Mouse (Mus musculus): ENCODE data around the gene Itpr2. TPM values are rescaled to one million over a fixed set of nuclear protein-coding genes. Genes with fewer than 3 reads are reported as not detected.
"Not testable (repeated sequence)": the region's sequence is repeated elsewhere in the genome, so short reads cannot be mapped to it uniquely, and the experiment has no call there.

Gene Itpr2
- polyA plus RNA-seq, 1 experiment from 2014 or later = 7.5 TPM

DNA sequence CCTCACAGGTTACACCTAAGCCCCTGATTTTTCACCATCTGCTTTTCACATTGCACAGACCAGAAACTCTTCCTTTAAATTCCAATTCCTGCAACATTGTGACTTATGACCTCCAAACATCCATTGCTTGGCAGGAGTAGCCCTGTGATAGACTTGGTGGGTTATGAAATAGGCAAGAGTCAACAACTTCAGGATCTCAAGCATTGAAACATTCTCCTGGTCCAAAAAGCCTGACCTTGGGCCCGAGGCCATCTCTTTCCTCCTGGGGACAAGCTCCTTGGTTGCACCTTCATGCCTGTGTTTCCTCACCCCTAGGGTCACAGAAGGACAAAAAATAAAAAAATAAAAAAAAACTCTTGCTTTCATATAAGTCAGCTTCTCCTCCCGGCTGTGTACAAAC lies 32.1 kb downstream of the Itpr2 start:
- no peaks in the 10 kb centered on the region for H3K9me3 ChIP-seq (replicated peaks; ENCODE audit: control insufficient read depth, low read length)
- no peaks in the 10 kb centered on the region; the same call in 1 of the 2 replicates for H3K36me3 ChIP-seq (ENCODE audit: control insufficient read depth, insufficient read depth)
- no peak overlapping the region for H3K4me3 ChIP-seq (ENCODE audit: low read depth, low read length)
- H3K27ac ChIP-seq (ENCODE audit: low read length) = no peak overlapping the region
- no peak overlapping the region for H3K4me2 ChIP-seq (ENCODE audit: low read depth, low read length)
- no peaks in the 10 kb centered on the region for H3K27me3 ChIP-seq (ENCODE audit: control insufficient read depth, insufficient read depth, low read depth, low read length)
- peaks cover 4% of the 10 kb centered on the region; the same call in 1 of the 2 replicates for H3K4me1 ChIP-seq (ENCODE audit: control insufficient read depth, low read depth, low read length)
- no peak for ATAC-seq (ENCODE audit: low read depth)
- H3K9ac ChIP-seq (ENCODE audit: low read depth, low read length) = no peak overlapping the region
- WGBS (ENCODE audit: insufficient replicate concordance) = 52% methylated on average over 2 of the region's 2 CpGs

DNA sequence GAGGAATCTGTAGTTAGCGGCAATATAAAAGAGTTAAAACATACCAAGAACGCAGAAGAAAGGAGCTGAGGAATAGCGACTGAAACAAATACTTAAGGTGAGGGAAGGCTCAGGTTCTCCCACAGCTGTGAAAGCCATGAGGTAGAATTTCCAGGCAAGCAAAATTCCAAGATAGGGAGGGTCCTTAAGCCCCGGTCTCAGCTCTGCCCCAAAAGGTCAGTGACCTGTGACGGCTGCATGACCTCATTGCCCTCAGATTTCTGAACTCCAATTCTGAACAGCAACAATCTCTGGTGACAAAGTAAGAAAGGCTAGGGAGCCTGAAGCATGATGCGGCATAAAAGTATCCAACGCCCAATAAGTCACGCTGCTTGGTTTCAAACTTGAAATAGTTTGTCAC lies 33.7 kb downstream of the Itpr2 start:
- Histone ChIP-seq H3K4me2 (ENCODE audit: low read depth, low read length) (no peak overlapping the region), H3K4me3 (ENCODE audit: low read depth, low read length) (no peak overlapping the region), H3K9me3 (replicated peaks; ENCODE audit: control insufficient read depth, low read length) (no peaks in the 10 kb centered on the region), H3K9ac (ENCODE audit: low read depth, low read length) (no peak overlapping the region), H3K36me3 (ENCODE audit: control insufficient read depth, insufficient read depth) (no peaks in the 10 kb centered on the region; the same call in 1 of the 2 replicates), H3K27ac (ENCODE audit: low read length) (no peak overlapping the region), H3K27me3 (ENCODE audit: control insufficient read depth, insufficient read depth, low read depth, low read length) (no peaks in the 10 kb centered on the region), H3K4me1 (ENCODE audit: control insufficient read depth, low read depth, low read length) (peaks cover 4% of the 10 kb centered on the region; the same call in 1 of the 2 replicates)
- WGBS (ENCODE audit: insufficient replicate concordance) = 73% methylated on average over 8 of the region's 8 CpGs
- no peak for ATAC-seq (ENCODE audit: low read depth)

DNA sequence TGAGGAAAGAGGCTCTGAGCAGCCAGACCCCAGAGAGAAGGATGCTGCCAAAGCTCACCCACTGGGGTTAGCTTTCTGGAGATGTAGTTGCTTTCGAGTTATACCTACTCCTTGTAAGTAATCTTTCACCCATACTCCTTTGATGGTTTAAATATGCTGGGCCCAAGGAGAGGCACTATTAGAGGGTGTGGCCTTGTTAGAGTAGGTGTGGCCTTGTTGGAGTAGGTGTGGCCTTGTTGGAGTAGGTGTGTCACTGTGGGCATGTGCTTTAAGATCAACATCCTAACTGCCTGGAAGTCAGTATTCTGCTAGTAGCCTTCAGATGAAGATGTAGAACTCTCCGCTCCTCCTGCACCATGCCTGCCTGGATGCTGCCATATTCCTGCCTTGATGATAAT lies 37.4 kb downstream of the Itpr2 start:
- 0 out of 2 replicates have a peak, but pooled peaks have one; percentile 19 for ATAC-seq (ENCODE audit: low read depth)
- not testable (repeated sequence) for H3K36me3 ChIP-seq (ENCODE audit: control insufficient read depth, insufficient read depth); H3K9me3 ChIP-seq (replicated peaks; ENCODE audit: control insufficient read depth, low read length); H3K4me2 ChIP-seq (ENCODE audit: low read depth, low read length); H3K4me3 ChIP-seq (ENCODE audit: low read depth, low read length); H3K27me3 ChIP-seq (ENCODE audit: control insufficient read depth, insufficient read depth, low read depth, low read length); H3K9ac ChIP-seq (ENCODE audit: low read depth, low read length); H3K27ac ChIP-seq (ENCODE audit: low read length); H3K4me1 ChIP-seq (ENCODE audit: control insufficient read depth, low read depth, low read length)
- 79% methylated on average over 2 of the region's 2 CpGs for WGBS (ENCODE audit: insufficient replicate concordance)

DNA sequence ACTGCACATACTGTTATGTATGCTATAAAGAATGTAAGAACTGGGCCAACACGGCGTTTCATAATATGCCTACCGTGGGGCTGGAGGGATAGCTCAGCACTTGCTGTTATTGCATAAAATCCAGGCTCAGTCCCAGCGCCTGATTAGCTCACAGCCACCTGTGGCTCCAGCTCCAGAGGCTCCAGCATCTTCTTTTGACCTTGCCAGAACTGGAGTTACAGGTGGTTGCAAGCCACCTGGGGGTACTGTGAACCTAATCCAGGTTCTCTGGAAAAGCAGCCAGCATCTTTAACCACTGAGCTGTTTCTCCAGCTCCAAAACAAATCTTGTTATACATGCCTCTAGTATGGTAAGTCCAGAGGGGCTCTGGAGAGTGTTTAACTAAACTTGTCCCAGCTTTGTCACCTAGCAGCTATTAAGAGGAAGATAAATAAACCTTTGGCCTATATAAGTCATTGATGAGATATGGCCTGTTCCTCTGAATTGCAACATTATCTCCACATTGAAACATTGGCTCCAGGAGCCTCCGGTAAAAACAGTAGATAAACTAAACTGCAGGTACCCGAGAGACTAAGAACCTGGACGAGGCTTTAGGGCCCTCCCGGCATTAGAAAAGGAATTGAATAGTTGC lies 37.9 kb downstream of the Itpr2 start:
- H3K27ac ChIP-seq (ENCODE audit: low read length) = no peak overlapping the region
- H3K36me3 ChIP-seq (ENCODE audit: control insufficient read depth, insufficient read depth) = no peaks in the 10 kb centered on the region; the same call in 1 of the 2 replicates
- no peaks in the 10 kb centered on the region for H3K4me1 ChIP-seq (ENCODE audit: control insufficient read depth, low read depth, low read length)
- WGBS (ENCODE audit: insufficient replicate concordance) = 56% methylated on average over 8 of the region's 8 CpGs
- no peaks in the 10 kb centered on the region for H3K9me3 ChIP-seq (replicated peaks; ENCODE audit: control insufficient read depth, low read length)
- H3K27me3 ChIP-seq (ENCODE audit: control insufficient read depth, insufficient read depth, low read depth, low read length) = no peaks in the 10 kb centered on the region
- no peak for ATAC-seq (ENCODE audit: low read depth)
- no peak overlapping the region for H3K9ac ChIP-seq (ENCODE audit: low read depth, low read length)
- no peak overlapping the region for H3K4me2 ChIP-seq (ENCODE audit: low read depth, low read length)
- H3K4me3 ChIP-seq (ENCODE audit: low read depth, low read length) = no peak overlapping the region

DNA sequence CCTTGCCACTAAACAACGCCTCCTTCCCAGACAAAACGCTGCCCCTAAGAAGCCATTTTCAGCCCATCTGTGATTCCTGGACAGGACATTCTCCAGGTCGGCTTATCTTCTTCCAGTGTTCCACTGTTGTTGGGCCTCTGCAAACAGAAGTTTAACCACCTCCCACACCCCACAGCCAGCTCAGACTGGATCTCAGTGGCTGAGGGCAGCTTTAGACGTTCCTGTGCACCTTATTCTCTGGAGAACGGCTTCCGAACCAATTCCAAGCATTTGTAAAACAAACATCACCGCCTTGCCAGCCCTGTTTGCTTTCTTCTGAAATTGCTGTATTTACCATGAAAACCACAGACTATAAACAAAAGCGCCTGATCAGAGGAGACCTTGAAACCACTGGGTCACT lies 41.1 kb downstream of the Itpr2 start:
- no peak for ATAC-seq (ENCODE audit: low read depth)
- H3K4me2 ChIP-seq (ENCODE audit: low read depth, low read length) = no peak overlapping the region
- H3K4me3 ChIP-seq (ENCODE audit: low read depth, low read length) = no peak overlapping the region
- no peaks in the 10 kb centered on the region for H3K9me3 ChIP-seq (replicated peaks; ENCODE audit: control insufficient read depth, low read length)
- H3K27ac ChIP-seq (ENCODE audit: low read length) = no peak overlapping the region
- H3K27me3 ChIP-seq (ENCODE audit: control insufficient read depth, insufficient read depth, low read depth, low read length) = no peaks in the 10 kb centered on the region
- H3K4me1 ChIP-seq (ENCODE audit: control insufficient read depth, low read depth, low read length) = no peaks in the 10 kb centered on the region
- H3K9ac ChIP-seq (ENCODE audit: low read depth, low read length) = no peak overlapping the region
- WGBS (ENCODE audit: insufficient replicate concordance) = 51% methylated on average over 8 of the region's 8 CpGs
- no peaks in the 10 kb centered on the region for H3K36me3 ChIP-seq (ENCODE audit: control insufficient read depth, insufficient read depth)

DNA sequence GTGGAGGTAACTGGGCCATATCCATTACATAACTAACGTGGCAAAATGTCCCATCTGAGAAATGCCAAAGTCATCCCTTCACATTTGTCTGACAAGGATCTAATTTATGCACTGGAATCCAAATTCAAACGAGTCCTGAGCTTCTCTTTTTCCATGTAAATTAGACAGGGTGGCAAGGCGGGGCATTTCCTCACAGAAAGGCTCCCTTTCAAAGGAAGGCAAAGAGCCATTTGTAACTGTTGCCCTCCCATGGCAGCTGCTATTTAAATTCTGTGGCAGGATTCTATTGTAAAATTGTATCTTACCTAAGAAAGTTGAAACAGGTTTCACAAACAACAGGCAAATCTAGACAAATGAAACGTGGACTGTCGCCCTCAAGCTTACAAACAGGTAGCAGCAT lies 43.6 kb downstream of the Itpr2 start:
- Histone ChIP-seq H3K4me3 (ENCODE audit: low read depth, low read length) (no peak overlapping the region), H3K27ac (ENCODE audit: low read length) (no peak overlapping the region), H3K9me3 (replicated peaks; ENCODE audit: control insufficient read depth, low read length) (no peaks in the 10 kb centered on the region), H3K9ac (ENCODE audit: low read depth, low read length) (no peak overlapping the region), H3K4me2 (ENCODE audit: low read depth, low read length) (no peak overlapping the region), H3K4me1 (ENCODE audit: control insufficient read depth, low read depth, low read length) (peaks cover 4% of the 10 kb centered on the region), H3K27me3 (ENCODE audit: control insufficient read depth, insufficient read depth, low read depth, low read length) (no peaks in the 10 kb centered on the region), H3K36me3 (ENCODE audit: control insufficient read depth, insufficient read depth) (no peaks in the 10 kb centered on the region)
- WGBS (ENCODE audit: insufficient replicate concordance) = 39% methylated on average over 5 of the region's 5 CpGs
- no peak for ATAC-seq (ENCODE audit: low read depth)

DNA sequence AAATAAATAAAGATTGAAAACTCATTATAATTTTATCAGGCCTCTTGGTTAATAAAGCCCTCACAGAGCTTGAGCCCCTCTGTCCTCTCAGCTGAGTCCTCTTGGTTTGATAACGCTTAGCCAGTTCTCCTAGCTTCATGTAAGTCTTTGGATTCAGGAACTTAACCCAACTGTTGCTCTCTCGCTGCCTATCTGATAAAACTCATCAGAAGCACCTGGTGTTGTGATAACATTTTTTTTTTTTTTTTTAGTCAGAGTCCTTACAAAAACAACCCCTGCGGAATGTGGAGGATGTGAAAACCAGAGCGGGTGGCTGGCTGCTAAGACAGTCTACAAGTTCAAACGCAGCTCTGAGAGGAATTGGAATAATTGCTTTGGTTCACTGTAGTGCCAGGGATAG lies 45.3 kb downstream of the Itpr2 start:
- no peak overlapping the region for H3K4me2 ChIP-seq (ENCODE audit: low read depth, low read length)
- no peak overlapping the region for H3K27ac ChIP-seq (ENCODE audit: low read length)
- 64% methylated on average over 5 of the region's 5 CpGs for WGBS (ENCODE audit: insufficient replicate concordance)
- no peaks in the 10 kb centered on the region for H3K9me3 ChIP-seq (replicated peaks; ENCODE audit: control insufficient read depth, low read length)
- H3K4me3 ChIP-seq (ENCODE audit: low read depth, low read length) = no peak overlapping the region
- H3K36me3 ChIP-seq (ENCODE audit: control insufficient read depth, insufficient read depth) = no peaks in the 10 kb centered on the region
- H3K9ac ChIP-seq (ENCODE audit: low read depth, low read length) = no peak overlapping the region
- no peak for ATAC-seq (ENCODE audit: low read depth)
- H3K4me1 ChIP-seq (ENCODE audit: control insufficient read depth, low read depth, low read length) = peaks cover 4% of the 10 kb centered on the region
- H3K27me3 ChIP-seq (ENCODE audit: control insufficient read depth, insufficient read depth, low read depth, low read length) = 0 out of 2 replicates have a peak, but pooled peaks cover 4% of the 10 kb centered on the region

DNA sequence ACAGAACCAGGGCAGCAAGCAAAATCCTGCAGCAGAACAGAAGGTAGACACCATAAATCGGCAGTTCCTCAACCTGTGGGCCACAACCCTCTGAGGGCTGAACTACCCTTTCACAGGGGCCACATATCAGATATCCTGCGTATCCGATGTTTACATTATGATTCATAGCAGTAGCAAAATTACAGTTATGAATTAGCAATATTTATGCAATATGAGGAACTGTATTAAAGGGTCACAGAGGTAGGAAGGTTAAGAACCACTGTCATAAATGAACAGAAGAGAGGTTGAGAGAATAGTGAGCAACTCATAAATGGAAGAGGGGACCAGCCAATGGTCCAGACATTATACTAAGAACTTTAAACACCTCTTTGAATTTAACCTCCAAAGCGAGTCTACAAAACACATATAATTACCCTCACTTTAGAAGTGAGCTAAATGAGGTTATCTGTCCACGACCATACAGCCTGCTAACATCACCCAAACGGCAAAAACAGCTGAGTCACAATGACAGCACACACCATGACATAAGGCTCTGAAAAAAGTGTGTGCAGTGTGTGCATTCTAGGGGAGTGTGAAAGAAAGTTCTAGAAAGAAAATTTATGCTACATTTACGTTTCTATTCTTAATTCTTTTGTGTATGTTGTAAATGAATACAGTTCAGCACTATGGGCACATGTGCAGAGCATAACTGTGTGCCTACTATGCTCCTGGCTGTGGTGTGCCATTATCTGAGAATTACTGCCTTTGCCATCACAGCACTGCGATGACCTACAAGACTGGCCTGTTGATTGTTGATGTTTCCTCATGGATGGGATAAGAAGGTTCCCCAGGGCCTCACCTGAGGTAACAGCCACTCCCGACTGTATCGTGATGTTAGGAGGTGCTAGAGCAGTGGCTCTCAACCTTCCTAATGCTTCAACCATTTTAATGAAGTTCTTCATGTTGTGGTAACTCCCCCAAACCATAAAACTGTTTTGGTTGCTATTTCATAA lies 47.2 kb downstream of the Itpr2 start:
- peak overlapping the region; percentile 77 for H3K27ac ChIP-seq (ENCODE audit: low read length)
- 49% methylated on average over 10 of the region's 10 CpGs for WGBS (ENCODE audit: insufficient replicate concordance)
- H3K4me2 ChIP-seq (ENCODE audit: low read depth, low read length) = no peak overlapping the region
- H3K36me3 ChIP-seq (ENCODE audit: control insufficient read depth, insufficient read depth) = no peaks in the 10 kb centered on the region
- peak; percentile 98 for ATAC-seq (ENCODE audit: low read depth)
- H3K27me3 ChIP-seq (ENCODE audit: control insufficient read depth, insufficient read depth, low read depth, low read length) = 0 out of 2 replicates have a peak, but pooled peaks cover 4% of the 10 kb centered on the region
- H3K4me1 ChIP-seq (ENCODE audit: control insufficient read depth, low read depth, low read length) = peaks cover 4% of the 10 kb centered on the region
- no peak overlapping the region for H3K4me3 ChIP-seq (ENCODE audit: low read depth, low read length)
- no peaks in the 10 kb centered on the region for H3K9me3 ChIP-seq (replicated peaks; ENCODE audit: control insufficient read depth, low read length)
- H3K9ac ChIP-seq (ENCODE audit: low read depth, low read length) = no peak overlapping the region

DNA sequence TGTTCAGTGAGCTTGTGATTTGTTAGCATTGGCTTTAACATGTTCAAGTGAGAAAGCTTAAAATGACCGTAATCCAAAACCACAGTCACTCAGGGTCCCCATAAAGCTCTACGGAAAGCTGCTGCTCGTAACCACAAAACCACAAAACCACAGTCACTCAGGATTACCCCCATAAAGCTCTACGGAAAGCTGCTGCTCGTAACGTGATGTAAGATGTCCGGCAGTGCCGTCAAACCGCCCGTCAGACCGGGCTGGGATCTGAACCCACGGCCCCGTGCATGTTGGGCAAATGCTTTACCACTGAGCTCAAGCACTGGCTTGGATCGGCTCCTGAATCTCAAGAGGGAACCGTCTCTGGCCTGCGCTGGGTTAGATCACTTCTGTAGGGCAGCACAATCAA lies 49.5 kb downstream of the Itpr2 start:
- Histone ChIP-seq H3K4me1 (ENCODE audit: control insufficient read depth, low read depth, low read length) (peaks cover 4% of the 10 kb centered on the region), H3K36me3 (ENCODE audit: control insufficient read depth, insufficient read depth) (no peaks in the 10 kb centered on the region), H3K9me3 (replicated peaks; ENCODE audit: control insufficient read depth, low read length) (no peaks in the 10 kb centered on the region), H3K9ac (ENCODE audit: low read depth, low read length) (no peak overlapping the region), H3K4me3 (ENCODE audit: low read depth, low read length) (no peak overlapping the region), H3K27me3 (ENCODE audit: control insufficient read depth, insufficient read depth, low read depth, low read length) (0 out of 2 replicates have a peak, but pooled peaks cover 4% of the 10 kb centered on the region), H3K4me2 (ENCODE audit: low read depth, low read length) (no peak overlapping the region), H3K27ac (ENCODE audit: low read length) (no peak overlapping the region)
- WGBS (ENCODE audit: insufficient replicate concordance) = 24% methylated on average over 16 of the region's 16 CpGs
- no peak for ATAC-seq (ENCODE audit: low read depth)
